Mouse (Mus musculus) left cerebral cortex, postnatal 25 days (tissue): ENCODE results near the gene Duox2. TPM values are rescaled to one million over a fixed set of nuclear protein-coding genes. Genes with fewer than 3 reads are reported as not detected.
"Not testable (repeated sequence)": the region's sequence is repeated elsewhere in the genome, so short reads cannot be mapped to it uniquely, and the experiment has no call there.

Source experiments
- DNase-seq, 2 experiments: peaks; one replicate each; pipeline ENCODE4 v3.0.0; 2022; ENCODE audit warnings: low spot score in 2 of 2, mixed read lengths in 1 of 2
- intact Hi-C: fragments of 180-260 bp; cut with DNase I; formaldehyde crosslinking; loops from one replicate; pipeline ENCODE4 v1.15.1; 2025
- total RNA-seq, 2 experiments: library from RNA; stranded (reverse); gene quantifications; 2 replicates each; pipeline ENCODE4 v1.2.3; 2021

Duox2 gene
- under 1 TPM in 1 of 2 experiments, not detected in 1; 0.07 TPM for total RNA-seq

GRCm38 (mm10) chr2:122298096-122298499 lies at the start of gene Duox2:
Duox2 (minus strand) TSS chr2:122298449.
- no peak for DNase-seq
- intact Hi-C loops: no loop called here

GRCm38 (mm10) chr2:122347257-122347656 lies 49.0 kb upstream of the Duox2 start:
- no peak for DNase-seq
- intact Hi-C loops: no loop called here

GRCm38 (mm10) chr2:122346164-122346563 lies 47.9 kb upstream of the Duox2 start:
- DNase-seq, intact Hi-C loops: not testable (repeated sequence)

GRCm38 (mm10) chr2:122345106-122345893 lies 47.1 kb upstream of the Duox2 start:
- intact Hi-C loops: no loop called here
- no peak for DNase-seq

GRCm38 (mm10) chr2:122337291-122337690 lies 39.0 kb upstream of the Duox2 start:
- intact Hi-C loops: no loop called here
- no peak for DNase-seq

- intact Hi-C loops: no loop called here
- DNase-seq: no peak
Observed at GRCm38 (mm10) chr2:122334170-122334569, 35.9 kb upstream of the Duox2 start.

GRCm38 (mm10) chr2:122332222-122332621 lies 34.0 kb upstream of the Duox2 start:
- no peak for DNase-seq
- intact Hi-C loops: no loop called here

GRCm38 (mm10) chr2:122330317-122330716 lies 32.1 kb upstream of the Duox2 start:
- DNase-seq, intact Hi-C loops: not testable (repeated sequence)

GRCm38 (mm10) chr2:122327986-122328385 lies 29.7 kb upstream of the Duox2 start:
- intact Hi-C loops: no loop called here
- no peak for DNase-seq

- no peak for DNase-seq
- intact Hi-C loops: no loop called here
Observed at GRCm38 (mm10) chr2:122325361-122325760, 27.1 kb upstream of the Duox2 start.

GRCm38 (mm10) chr2:122324586-122324985 lies 26.3 kb upstream of the Duox2 start:
- no peak for DNase-seq
- intact Hi-C loops: no loop called here

GRCm38 (mm10) chr2:122323960-122324359 lies 25.7 kb upstream of the Duox2 start:
- no peak for DNase-seq
- intact Hi-C loops: no loop called here

GRCm38 (mm10) chr2:122317384-122317783 lies 19.1 kb upstream of the Duox2 start:
- DNase-seq: no peak
- intact Hi-C loops: no loop called here

- intact Hi-C loops: no loop called here
- no peak for DNase-seq
Observed at GRCm38 (mm10) chr2:122315372-122315771, 17.1 kb upstream of the Duox2 start, which contains the start of gene Duox1. Duox1 (plus strand) TSS chr2:122315672.

- intact Hi-C loops: no loop called here
- DNase-seq: no peak
Observed at GRCm38 (mm10) chr2:122313536-122313935, 15.3 kb upstream of the Duox2 start, which contains the start of gene Duoxa1. Duoxa1 (minus strand) TSS chr2:122313730.

GRCm38 (mm10) chr2:122312722-122313417 lies 14.6 kb upstream of the Duox2 start:
- intact Hi-C loops: no loop called here
- DNase-seq: peak in 1 of 2 experiments; percentile 27

GRCm38 (mm10) chr2:122311561-122311960 lies 13.3 kb upstream of the Duox2 start:
- intact Hi-C loops: no loop called here
- no peak for DNase-seq

GRCm38 (mm10) chr2:122309647-122310046 lies 11.4 kb upstream of the Duox2 start:
- intact Hi-C loops: no loop called here
- DNase-seq: no peak

GRCm38 (mm10) chr2:122306184-122306583 lies 7.9 kb upstream of the Duox2 start:
- intact Hi-C loops: no loop called here
- DNase-seq: peak; percentile 14 to 22

- intact Hi-C loops: no loop called here
- no peak for DNase-seq
Observed at GRCm38 (mm10) chr2:122305097-122305892, 7.0 kb upstream of the Duox2 start.
